Mouse (Mus musculus): ENCODE data around the gene Ccdc136. TPM values are rescaled to one million over a fixed set of nuclear protein-coding genes. Genes with fewer than 3 reads are reported as not detected.

Gene Ccdc136
- polyA plus RNA-seq, 1 experiment from 2014 or later = 53.2 TPM

GRCm38 (mm10) chr6:29362246-29363128, 33.6 kb upstream of the Ccdc136 start:
- no peaks in the 10 kb centered on the region for H3K9me3 ChIP-seq (ENCODE audit: control insufficient read depth, low read length)
- peaks cover 47% of the 10 kb centered on the region for H3K36me3 ChIP-seq (replicated peaks; ENCODE audit: control insufficient read depth, insufficient read depth)
- H3K9ac ChIP-seq = no peak overlapping the region
- H3K4me2 ChIP-seq (replicated peaks) = no peak overlapping the region
- no peak for ATAC-seq (ENCODE audit: low FRiP score)
- no peaks in the 10 kb centered on the region for H3K4me1 ChIP-seq (replicated peaks; ENCODE audit: control insufficient read depth, insufficient read depth, low read length)
- H3K4me3 ChIP-seq (replicated peaks; ENCODE audit: low read length) = no peak overlapping the region
- H3K27ac ChIP-seq = no peak overlapping the region
- WGBS = 58% methylated on average over 7 of the region's 7 CpGs
- no peaks in the 10 kb centered on the region for H3K27me3 ChIP-seq (ENCODE audit: control insufficient read depth, insufficient read depth, low read length)
- DNase-seq (ENCODE audit: low spot score) = no peak

DNA sequence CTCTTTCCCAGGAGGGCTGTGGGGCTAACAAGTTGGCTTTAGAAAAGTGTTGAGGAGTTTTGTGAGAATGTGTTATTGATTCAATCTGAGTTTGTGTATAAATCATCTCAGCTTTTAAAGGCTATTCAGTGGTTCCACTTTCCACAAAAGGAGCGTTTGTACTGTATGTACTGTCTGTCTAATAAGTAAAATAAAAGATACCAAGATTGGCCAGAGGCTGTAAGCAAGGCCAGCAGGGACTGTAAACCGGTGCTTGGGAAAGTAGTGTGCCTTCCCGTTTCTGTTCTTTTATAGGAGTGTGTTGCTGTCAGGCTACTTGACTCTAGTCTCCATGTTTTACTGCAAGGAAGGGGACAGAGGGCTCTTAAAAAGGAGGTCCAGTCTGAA, 33.0 kb upstream of the Ccdc136 start:
- no peaks in the 10 kb centered on the region for H3K27me3 ChIP-seq (ENCODE audit: control insufficient read depth, insufficient read depth, low read length)
- WGBS = 90% methylated on average over 3 of the region's 3 CpGs
- H3K9ac ChIP-seq = no peak overlapping the region
- no peaks in the 10 kb centered on the region for H3K9me3 ChIP-seq (ENCODE audit: control insufficient read depth, low read length)
- DNase-seq (ENCODE audit: low spot score) (no peak), ATAC-seq (ENCODE audit: low FRiP score) (no peak)
- H3K27ac ChIP-seq = no peak overlapping the region
- no peak overlapping the region for H3K4me2 ChIP-seq (replicated peaks)
- H3K36me3 ChIP-seq (replicated peaks; ENCODE audit: control insufficient read depth, insufficient read depth) = peaks cover 46% of the 10 kb centered on the region
- H3K4me3 ChIP-seq (replicated peaks; ENCODE audit: low read length) = no peak overlapping the region
- H3K4me1 ChIP-seq (replicated peaks; ENCODE audit: control insufficient read depth, insufficient read depth, low read length) = no peaks in the 10 kb centered on the region

GRCm38 (mm10) chr6:29365277-29365676, 30.8 kb upstream of the Ccdc136 start:
- Histone ChIP-seq H3K4me1 (replicated peaks; ENCODE audit: control insufficient read depth, insufficient read depth, low read length) (no peaks in the 10 kb centered on the region), H3K4me2 (replicated peaks) (no peak overlapping the region), H3K4me3 (replicated peaks; ENCODE audit: low read length) (no peak overlapping the region), H3K27me3 (ENCODE audit: control insufficient read depth, insufficient read depth, low read length) (no peaks in the 10 kb centered on the region), H3K36me3 (replicated peaks; ENCODE audit: control insufficient read depth, insufficient read depth) (peaks cover 43% of the 10 kb centered on the region), H3K9me3 (ENCODE audit: control insufficient read depth, low read length) (no peaks in the 10 kb centered on the region), H3K27ac (no peak overlapping the region), H3K9ac (no peak overlapping the region)
- no peak for DNase-seq (ENCODE audit: low spot score)
- 93% methylated on average over 1 of the region's 1 CpGs for WGBS
- ATAC-seq (ENCODE audit: low FRiP score) = no peak

DNA sequence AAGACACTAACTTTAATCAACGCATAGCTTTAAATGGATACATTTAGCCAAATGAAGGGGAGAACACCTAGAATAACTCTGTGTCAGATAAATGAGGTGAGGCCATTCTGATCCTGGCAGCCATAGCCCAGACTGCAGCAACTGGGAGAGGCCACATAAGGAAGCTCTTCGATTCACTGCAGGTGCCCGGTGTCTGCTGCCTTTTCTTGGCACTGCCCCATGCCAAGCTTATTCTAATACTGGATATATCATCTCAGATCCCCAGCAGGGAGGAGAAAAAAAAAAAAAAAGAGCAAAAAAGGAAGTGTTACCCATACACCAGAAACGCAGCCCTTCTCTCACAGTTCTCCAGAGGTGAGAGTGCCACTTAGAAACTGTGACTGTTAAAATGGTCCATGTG, 18.7 kb upstream of the Ccdc136 start:
- Histone ChIP-seq H3K9ac (no peak overlapping the region), H3K27me3 (ENCODE audit: control insufficient read depth, insufficient read depth, low read length) (no peaks in the 10 kb centered on the region), H3K4me1 (replicated peaks; ENCODE audit: control insufficient read depth, insufficient read depth, low read length) (no peaks in the 10 kb centered on the region), H3K4me3 (replicated peaks; ENCODE audit: low read length) (no peak overlapping the region), H3K27ac (no peak overlapping the region), H3K9me3 (ENCODE audit: control insufficient read depth, low read length) (no peaks in the 10 kb centered on the region), H3K4me2 (replicated peaks) (no peak overlapping the region), H3K36me3 (replicated peaks; ENCODE audit: control insufficient read depth, insufficient read depth) (peaks cover 58% of the 10 kb centered on the region)
- ATAC-seq (ENCODE audit: low FRiP score) (no peak), DNase-seq (ENCODE audit: low spot score) (no peak)
- 98% methylated on average over 4 of the region's 4 CpGs for WGBS

GRCm38 (mm10) chr6:29378678-29379077, 17.4 kb upstream of the Ccdc136 start:
- Histone ChIP-seq H3K36me3 (replicated peaks; ENCODE audit: control insufficient read depth, insufficient read depth) (peaks cover 45% of the 10 kb centered on the region), H3K9ac (no peak overlapping the region), H3K4me2 (replicated peaks) (no peak overlapping the region), H3K27ac (no peak overlapping the region), H3K4me3 (replicated peaks; ENCODE audit: low read length) (no peak overlapping the region), H3K9me3 (ENCODE audit: control insufficient read depth, low read length) (no peaks in the 10 kb centered on the region), H3K27me3 (ENCODE audit: control insufficient read depth, insufficient read depth, low read length) (no peaks in the 10 kb centered on the region), H3K4me1 (replicated peaks; ENCODE audit: control insufficient read depth, insufficient read depth, low read length) (no peaks in the 10 kb centered on the region)
- WGBS = 99% methylated on average over 10 of the region's 10 CpGs
- no peak for DNase-seq (ENCODE audit: low spot score)
- ATAC-seq (ENCODE audit: low FRiP score) = no peak

DNA sequence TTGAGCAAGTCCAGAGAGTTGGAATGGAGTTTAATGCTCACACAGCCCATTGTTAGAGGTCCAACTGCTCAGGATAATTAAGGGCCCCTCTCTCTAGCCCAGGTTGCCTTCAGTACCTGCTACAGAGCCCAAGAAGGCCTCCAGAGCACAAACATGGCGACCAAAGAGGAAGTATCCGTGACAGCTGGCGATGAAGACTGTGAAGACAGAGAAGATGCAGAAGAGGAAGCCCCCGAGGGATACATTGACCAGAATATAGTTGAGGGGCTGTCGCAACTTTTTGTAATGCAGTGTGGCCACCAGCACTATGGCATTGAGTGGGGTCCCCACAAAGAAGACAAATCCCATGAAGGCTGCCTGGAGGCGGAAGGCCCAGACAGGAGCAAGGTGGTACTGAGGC, 16.2 kb upstream of the Ccdc136 start:
- ATAC-seq (ENCODE audit: low FRiP score) (no peak), DNase-seq (ENCODE audit: low spot score) (no peak)
- Histone ChIP-seq H3K9me3 (ENCODE audit: control insufficient read depth, low read length) (no peaks in the 10 kb centered on the region), H3K4me1 (replicated peaks; ENCODE audit: control insufficient read depth, insufficient read depth, low read length) (no peaks in the 10 kb centered on the region), H3K4me3 (replicated peaks; ENCODE audit: low read length) (no peak overlapping the region), H3K36me3 (replicated peaks; ENCODE audit: control insufficient read depth, insufficient read depth) (peaks cover 32% of the 10 kb centered on the region), H3K27ac (no peak overlapping the region), H3K4me2 (replicated peaks) (no peak overlapping the region), H3K27me3 (ENCODE audit: control insufficient read depth, insufficient read depth, low read length) (no peaks in the 10 kb centered on the region), H3K9ac (no peak overlapping the region)
- 90% methylated on average over 6 of the region's 6 CpGs for WGBS

DNA sequence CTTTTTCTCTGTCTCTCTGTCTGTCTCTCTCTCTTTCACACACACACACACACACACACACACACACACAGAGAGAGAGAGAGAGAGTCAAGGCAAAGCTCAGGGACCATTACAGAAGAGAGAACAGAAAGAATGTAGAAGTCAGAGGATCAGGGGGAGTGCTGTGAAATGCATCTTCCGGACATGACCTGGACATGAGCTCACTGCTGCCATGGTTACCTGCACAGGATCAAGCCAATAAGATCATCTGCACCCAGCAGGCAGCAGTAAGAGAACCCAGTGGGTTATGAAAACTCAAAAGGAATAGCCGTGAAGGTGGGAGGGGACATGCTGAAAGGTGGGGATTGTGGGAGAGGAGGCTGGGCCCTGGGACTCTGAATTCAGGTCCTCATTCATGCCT, 13.7 kb upstream of the Ccdc136 start:
- H3K36me3 ChIP-seq (replicated peaks; ENCODE audit: control insufficient read depth, insufficient read depth) = peaks cover 8% of the 10 kb centered on the region
- H3K27ac ChIP-seq = no peak overlapping the region
- no peak overlapping the region for H3K4me3 ChIP-seq (replicated peaks; ENCODE audit: low read length)
- WGBS = 43% methylated on average over 2 of the region's 2 CpGs
- ATAC-seq (ENCODE audit: low FRiP score) = no peak
- H3K27me3 ChIP-seq (ENCODE audit: control insufficient read depth, insufficient read depth, low read length) = 0 out of 2 replicates have a peak, but pooled peaks cover 1% of the 10 kb centered on the region
- H3K9me3 ChIP-seq (ENCODE audit: control insufficient read depth, low read length) = no peaks in the 10 kb centered on the region
- H3K4me1 ChIP-seq (replicated peaks; ENCODE audit: control insufficient read depth, insufficient read depth, low read length) = no peaks in the 10 kb centered on the region
- H3K9ac ChIP-seq = no peak overlapping the region
- no peak overlapping the region for H3K4me2 ChIP-seq (replicated peaks)
- DNase-seq (ENCODE audit: low spot score) = no peak

GRCm38 (mm10) chr6:29388052-29388518, 8.0 kb upstream of the Ccdc136 start, which contains the start of gene Opn1sw:
TSS of gene Opn1sw (minus strand) at chr6:29388468.
- Histone ChIP-seq H3K9me3 (ENCODE audit: control insufficient read depth, low read length) (no peaks in the 10 kb centered on the region), H3K4me2 (replicated peaks) (peak within 1 kb of the TSS; percentile 23; the same call in 1 of the 2 replicates), H3K4me1 (replicated peaks; ENCODE audit: control insufficient read depth, insufficient read depth, low read length) (0 out of 2 replicates have a peak, but pooled peaks cover 4% of the 10 kb centered on the region), H3K27me3 (ENCODE audit: control insufficient read depth, insufficient read depth, low read length) (0 out of 2 replicates have a peak, but pooled peaks cover 8% of the 10 kb centered on the region), H3K36me3 (replicated peaks; ENCODE audit: control insufficient read depth, insufficient read depth) (no peaks in the 10 kb centered on the region), H3K9ac (no peak within 1 kb of the TSS), H3K4me3 (replicated peaks; ENCODE audit: low read length) (no peak within 1 kb of the TSS), H3K27ac (no peak within 1 kb of the TSS)
- no peak for DNase-seq (ENCODE audit: low spot score)
- ATAC-seq (ENCODE audit: low FRiP score) = no peak; the same call in 1 of the 2 replicates
- WGBS = 6% methylated on average over 12 of the region's 12 CpGs

DNA sequence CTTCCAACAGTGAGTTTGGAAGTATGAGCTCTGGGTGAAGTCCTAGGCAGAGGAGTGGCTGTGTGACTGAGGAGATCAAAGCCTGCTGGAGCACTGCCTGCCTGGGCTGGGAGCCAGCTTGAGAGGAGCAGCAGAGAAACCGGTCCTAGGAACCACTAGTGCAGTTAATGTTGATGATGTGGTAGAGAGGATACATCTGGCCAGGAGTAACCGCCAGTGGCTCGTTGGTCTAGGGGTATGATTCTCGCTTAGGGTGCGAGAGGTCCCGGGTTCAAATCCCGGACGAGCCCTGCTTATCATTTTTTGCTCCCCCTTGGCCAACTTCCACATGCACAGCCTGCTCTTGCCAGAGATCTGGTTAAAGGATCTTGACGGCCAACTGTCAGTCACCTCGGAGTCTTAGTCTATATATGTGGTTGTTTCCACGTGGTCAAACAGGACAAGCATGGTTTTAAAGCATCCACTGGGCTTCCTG, 7.5 kb upstream of the Ccdc136 start:
- Histone ChIP-seq H3K27me3 (ENCODE audit: control insufficient read depth, insufficient read depth, low read length) (0 out of 2 replicates have a peak, but pooled peaks cover 8% of the 10 kb centered on the region), H3K36me3 (replicated peaks; ENCODE audit: control insufficient read depth, insufficient read depth) (no peaks in the 10 kb centered on the region), H3K4me3 (replicated peaks; ENCODE audit: low read length) (no peak overlapping the region), H3K4me2 (replicated peaks) (peak overlapping the region; percentile 23; the same call in 1 of the 2 replicates), H3K4me1 (replicated peaks; ENCODE audit: control insufficient read depth, insufficient read depth, low read length) (0 out of 2 replicates have a peak, but pooled peaks cover 4% of the 10 kb centered on the region), H3K9ac (no peak overlapping the region), H3K9me3 (ENCODE audit: control insufficient read depth, low read length) (no peaks in the 10 kb centered on the region), H3K27ac (no peak overlapping the region)
- WGBS = 14% methylated on average over 11 of the region's 11 CpGs
- ATAC-seq (ENCODE audit: low FRiP score) = peak; percentile 87
- DNase-seq (ENCODE audit: low spot score) = peak; percentile 78

All from hindbrain, embryonic 14.5 days (tissue).